Mouse (Mus musculus) megakaryocyte, embryonic 14.5 days (primary cell): ENCODE results near the gene Cables2.

Experiments used
- FLI1 ChIP-seq: IDR thresholded peaks from 2 replicates; pipeline ENCODE4 v1.6.1; 2012; ENCODE audit warnings: low read length, inconsistent platforms, mixed read lengths
- GATA1 ChIP-seq: IDR thresholded peaks from 3 replicates; pipeline ENCODE4 v1.6.1; 2012; ENCODE audit warnings: mixed read lengths, low read length, inconsistent platforms, borderline replicate concordance

DNA sequence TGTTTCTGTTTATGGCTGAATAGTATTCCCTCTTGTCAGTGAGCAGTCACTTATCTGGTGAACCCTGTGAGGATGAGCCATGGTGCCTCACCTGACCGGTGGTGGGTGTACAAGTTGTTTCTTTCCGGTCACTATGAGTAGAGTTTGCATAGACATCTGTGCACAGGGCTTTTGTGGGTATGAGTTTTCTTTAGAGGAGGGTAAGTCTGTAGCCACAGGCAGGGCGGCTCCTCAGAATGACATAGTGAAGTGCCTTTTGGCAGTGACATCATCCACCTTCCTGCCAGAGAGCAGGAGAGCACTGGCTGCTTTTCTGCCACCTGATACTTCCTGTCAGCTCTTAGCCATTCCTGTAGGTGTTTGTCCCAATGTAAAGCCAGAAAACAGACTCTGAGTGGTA is 32.2 kb upstream of the Cables2 start:
- TF ChIP-seq GATA1 (no peak), FLI1 (no peak)
